Mouse (Mus musculus): ENCODE results near the gene Frrs1.

DNA sequence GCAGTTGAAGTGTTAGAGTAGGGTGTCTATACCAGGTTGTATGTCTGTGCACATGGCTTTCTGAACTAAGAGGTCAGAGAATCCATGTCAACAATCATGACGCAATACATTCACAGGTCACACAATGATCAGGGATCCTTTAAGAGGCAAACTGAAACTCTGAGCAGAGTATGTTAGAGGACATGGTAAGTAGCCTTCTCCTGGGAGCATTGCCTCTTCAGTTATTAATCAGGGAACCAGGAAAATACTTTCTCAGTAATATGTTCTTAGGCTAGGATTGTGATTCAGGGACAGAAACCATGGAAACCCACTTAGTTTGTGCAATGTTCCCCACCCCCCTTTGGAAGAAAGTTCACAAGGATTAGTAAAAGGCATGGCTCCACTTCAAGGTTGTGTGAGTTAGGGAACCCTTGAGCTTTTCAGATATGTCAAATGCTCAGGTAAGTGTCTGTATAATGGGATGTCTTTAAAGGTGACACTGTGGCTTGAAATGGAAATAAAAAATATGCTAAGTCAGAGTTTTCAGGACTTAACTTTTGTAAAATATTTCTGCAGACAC lies 82.4 kb downstream of the Frrs1 start:
- no peak for TF ChIP-seq CTCF (IDR thresholded peaks at IDR 0.05; ENCODE audit: insufficient read depth, low read length)
- TF ChIP-seq POLR2A (IDR thresholded peaks at IDR 0.05; ENCODE audit: borderline replicate concordance, extremely low read depth, low read depth, low read length): no peak

Measured in lung, adult 2 months (tissue).